Mouse (Mus musculus) liver, adult 2 months (tissue): ENCODE measurements around the gene Hpcal4.

Source experiments
- CTCF ChIP-seq: fragments of 200-500 bp; IDR thresholded peaks from 2 replicates; pipeline ENCODE4 v1.5.1; 2011; ENCODE audit warnings: low read depth, low read length, control low read depth
- POLR2A ChIP-seq: fragments of 200-500 bp; IDR thresholded peaks from 2 replicates; pipeline ENCODE4 v1.6.1; 2011; ENCODE audit warnings: low read length, control low read depth; ENCODE audit not compliant: insufficient read depth; ENCODE audit errors: extremely low read depth

- TF ChIP-seq POLR2A (no peak), CTCF (no peak)
Measured at GRCm38 (mm10) chr4:123201186-123202093, 18.4 kb downstream of the Hpcal4 start, which contains the start of gene Nt5c1a.
